Mouse (Mus musculus): ENCODE measurements around the gene Bcas1.

The Bcas1 gene

DNA sequence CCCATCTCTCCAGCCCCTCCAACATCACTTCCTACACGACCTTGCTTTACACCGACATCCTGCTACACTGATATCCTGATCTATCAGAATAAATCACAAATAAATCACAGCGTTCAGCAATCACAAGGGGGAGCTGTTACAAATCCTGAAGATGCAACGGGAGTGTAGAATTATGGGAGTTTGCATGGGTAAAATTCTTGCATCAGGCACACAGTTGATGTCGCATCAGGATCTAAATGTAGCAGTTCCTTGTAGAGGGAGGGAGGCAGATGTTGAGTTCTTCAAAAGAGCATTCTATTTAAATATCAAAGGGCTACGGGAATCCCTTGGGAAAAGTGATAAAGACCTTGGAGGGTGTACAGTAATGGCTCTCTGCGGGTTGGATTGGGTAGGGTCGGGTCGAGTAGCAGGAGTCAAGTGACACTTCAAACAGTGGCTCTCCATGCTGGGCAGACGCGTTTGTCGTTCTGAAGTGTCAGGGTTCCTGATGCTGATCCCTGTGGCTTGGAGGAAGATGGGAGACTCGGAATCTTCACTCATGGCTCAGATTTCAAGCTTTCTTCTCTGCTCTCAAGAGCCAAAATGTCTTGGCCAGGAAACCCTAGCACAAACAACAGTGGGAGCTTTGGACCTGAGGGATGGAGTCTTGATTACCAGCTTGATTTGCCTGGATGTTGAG is 16.0 kb downstream of the Bcas1 start:
- no peak for DNase-seq

DNA sequence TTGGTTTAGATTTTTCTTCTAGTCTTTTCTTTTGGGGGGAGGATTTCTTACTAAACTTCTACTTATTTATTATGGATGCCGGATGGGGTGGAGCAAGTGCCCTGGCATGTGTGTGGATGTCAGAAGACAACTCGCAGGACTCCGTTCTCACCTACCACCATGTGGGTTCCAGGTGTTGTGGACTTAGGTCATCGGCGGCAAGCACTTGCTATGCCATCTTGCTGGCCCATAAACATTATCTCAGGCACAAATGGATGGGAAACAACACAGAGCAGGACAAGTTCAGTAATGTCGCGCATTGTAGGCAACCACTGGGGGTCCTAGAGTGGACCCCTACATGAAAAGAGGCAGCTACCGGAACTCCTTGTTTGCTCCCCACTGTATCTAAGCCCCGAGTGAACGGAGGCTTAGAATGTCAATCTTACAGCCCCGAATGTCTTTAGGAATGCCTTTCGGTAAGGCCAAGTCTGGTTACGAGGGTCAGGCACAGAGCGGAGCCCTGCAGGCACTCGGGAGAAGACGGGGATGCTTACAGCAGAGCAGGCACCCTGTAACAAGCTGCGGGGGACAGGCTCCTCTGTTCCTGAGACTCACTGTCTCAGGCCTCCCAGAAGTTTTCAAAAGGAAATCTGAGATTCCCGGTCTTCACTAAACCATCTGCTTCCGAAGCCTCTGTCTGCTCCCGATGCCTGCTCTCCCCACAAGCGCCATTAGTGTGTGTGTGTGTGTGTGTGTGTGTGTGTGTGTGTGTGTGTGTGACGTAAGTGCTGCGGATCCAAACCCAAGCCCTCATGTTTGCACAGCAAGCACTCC is 16.8 kb downstream of the Bcas1 start:
- no peak for DNase-seq

DNA sequence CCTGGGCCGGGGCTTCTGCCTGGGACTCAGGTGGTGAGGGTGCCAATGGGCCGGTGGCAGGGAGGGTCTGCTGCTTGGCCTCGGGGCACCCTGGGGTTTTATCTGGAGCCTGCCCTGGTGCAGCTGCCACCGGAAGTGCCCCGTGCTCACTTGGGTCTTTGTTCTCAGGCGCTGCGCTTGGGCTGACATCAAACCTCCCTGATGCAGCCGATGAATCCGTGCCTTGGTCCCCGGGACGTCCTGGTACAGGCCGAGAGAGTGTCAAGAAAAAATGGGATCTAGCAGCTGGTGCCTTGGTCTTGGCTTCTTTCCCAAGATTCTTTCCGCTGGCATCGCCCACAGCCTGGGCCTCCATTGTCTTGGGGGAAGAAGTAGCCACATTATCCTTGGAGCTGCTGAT is 21.2 kb downstream of the Bcas1 start:
- DNase-seq, result peak; percentile 46

DNA sequence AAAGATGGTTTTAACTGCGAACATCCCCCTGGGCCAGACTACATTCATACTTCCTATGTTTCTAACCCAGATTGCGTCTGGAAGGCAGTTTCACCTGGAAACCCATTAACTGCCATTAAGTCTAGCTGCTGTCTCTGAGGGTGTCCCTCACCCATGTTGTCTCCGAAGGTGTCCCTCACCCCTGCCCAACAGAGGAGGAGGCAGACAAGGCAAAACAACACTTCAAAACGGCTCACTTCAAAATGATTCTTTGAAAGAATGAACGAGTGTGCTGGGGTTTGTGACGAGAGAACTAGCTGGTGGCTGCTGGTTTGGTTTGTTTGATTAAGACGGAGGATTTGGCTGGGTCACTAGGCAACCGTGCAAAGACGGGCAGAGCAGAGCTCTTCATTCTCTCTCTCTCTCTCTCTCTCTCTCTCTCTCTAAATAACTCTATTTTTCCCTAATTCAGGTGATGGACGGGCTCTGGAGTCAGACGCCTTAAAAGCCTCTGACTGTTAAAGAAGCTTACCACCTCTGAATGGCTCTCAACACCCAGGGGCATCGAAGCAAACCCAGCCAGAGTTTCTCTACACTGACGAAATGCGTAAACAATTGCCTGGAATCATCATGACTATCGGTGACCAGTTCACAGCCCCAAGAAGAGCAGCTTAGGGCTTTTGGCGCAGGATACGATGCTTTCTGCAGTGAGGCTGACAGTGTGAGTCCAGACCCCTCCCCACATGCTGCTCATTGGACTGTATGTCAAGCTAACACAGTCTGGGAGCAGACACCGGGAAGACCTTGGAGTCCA is 22.7 kb downstream of the Bcas1 start:
- no peak for DNase-seq

DNA sequence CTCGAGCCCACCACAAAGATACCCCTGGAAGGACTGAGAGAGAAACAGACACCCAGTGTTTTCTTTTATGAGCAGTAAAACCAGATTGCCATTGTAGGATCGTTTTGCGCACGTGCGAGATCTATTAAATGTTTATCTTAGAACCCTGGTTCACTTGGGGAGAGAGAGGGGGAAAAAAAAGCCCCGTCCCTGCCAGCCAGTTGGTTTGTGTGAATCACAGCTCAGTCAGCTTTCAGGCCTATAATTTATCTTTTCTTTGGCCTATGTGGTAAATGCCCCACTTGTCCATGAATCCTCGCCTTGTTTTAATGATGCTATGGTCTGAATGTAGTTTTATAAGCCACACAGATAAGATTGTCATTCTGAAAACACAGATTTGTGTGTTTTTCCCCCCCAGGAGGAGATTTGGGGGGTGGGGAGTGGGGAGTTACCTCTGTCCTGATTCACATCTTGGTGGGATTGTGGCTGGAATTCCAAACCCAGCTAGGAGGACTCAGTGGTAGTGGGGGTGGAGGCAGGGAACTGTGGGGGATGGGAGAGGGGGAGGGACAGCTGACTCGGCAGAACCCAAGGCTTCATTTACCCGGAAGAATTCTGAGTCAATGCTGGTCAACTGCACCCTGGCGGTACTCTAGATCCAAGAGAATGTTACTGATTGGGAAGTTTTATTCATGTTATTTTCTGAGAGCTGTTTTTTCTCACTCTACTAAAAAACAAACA is 23.8 kb downstream of the Bcas1 start:
- DNase-seq, result no peak

DNA sequence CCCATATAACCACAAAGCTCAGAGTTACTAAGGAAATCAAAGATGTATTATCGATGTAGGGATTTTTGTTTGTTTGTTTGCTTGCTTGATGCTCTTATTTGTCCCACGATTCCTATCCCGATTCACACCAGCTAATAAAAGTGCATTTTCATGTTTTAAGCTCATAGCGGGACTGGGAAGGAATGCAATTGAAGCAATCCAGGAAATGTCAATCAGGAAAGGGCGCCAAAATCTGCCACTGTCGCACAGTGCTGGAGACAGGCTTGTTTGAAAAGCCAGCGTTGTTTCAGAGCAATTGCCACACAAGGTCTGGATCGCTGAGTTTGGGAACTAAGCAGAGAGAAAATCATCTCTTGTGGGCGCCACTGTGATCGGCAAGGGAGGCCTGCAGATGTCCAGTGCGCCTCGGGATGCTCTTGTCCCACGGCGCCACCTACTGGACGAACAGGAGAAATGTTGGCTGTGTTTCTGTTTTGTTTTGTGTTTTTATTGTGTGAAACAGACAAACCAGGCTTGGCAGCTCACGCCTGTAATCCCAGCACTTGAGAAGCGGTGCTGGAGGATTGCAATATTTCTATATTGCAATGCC is 26.3 kb downstream of the Bcas1 start:
- peak; percentile 67 for DNase-seq

DNA sequence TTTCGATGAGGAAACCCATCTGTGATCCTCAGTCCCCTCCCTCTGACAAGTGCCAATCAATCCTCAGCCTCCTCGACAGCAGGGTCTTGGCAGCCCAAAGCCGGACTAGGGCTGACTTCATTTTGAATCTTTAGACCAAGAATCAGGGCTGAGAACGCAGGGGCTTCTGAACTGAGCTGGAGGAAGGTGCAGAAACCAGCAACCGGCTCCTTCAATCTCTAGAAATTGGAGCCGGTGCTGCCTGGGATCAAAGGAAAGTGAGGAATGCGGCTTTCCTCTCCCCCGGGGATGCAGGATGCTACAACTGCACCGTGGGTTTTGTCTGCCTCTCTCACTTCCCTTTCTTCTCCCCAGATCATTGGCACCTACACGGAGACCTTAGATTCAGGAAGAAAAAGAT is 27.0 kb downstream of the Bcas1 start:
- DNase-seq, result no peak

DNA sequence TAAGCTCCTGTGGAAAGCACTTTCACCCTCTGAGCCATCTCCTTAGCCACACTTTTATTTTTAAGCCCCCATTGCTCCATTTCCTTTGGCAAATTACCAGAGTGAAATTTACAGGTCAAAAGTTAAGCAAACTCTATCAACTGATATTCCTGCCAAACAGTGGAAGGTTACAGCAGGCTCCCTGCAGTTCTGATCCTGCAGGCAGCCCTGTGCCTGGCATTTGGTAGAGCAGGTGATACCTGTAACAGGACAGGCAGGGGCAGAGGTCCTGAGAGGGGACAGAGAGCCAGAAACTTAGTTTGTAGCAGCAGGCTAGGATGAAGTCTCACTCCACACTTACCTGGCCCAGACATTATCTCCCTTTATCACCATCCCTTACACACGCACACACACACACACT is 35.7 kb downstream of the Bcas1 start:
- DNase-seq, result no peak

DNA sequence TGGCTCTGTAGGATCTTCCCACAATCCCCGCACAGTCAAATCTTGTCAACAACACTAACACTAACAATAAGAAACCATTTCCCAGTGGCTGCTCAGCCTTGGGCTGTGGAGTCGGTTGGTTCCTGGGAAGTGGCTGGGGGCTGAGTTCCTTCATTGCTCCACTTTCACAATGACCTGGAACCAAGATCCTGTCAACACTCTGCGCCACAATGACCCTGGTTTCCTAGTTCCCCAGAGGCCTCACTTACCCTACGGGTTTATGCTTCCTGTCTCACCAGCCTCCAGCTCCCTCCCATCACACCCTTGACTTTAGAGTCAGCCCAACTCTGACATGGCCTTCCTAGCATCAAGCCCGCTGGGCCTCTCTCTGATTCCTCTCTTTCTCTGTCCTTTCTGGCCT is 39.3 kb downstream of the Bcas1 start:
- DNase-seq, result no peak

DNA sequence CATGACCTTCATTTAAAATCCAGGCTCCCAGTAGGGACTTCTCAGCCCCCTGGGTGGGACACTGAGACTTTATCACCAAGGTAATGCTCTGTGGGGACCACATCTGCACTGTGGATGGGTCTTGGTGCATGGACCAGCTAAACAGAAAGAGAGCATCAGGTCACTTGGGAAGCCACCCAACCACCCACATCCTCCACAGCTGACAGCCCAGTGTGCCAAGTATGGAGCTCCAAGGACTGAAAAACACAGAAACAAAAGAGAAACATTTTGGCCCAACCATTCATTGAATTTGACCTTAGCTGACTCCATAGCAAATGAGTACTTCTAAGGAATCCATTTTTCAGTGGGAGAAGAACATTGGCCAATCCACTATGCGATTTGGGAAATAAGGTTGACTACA is 42.1 kb downstream of the Bcas1 start:
- DNase-seq, result no peak

DNA sequence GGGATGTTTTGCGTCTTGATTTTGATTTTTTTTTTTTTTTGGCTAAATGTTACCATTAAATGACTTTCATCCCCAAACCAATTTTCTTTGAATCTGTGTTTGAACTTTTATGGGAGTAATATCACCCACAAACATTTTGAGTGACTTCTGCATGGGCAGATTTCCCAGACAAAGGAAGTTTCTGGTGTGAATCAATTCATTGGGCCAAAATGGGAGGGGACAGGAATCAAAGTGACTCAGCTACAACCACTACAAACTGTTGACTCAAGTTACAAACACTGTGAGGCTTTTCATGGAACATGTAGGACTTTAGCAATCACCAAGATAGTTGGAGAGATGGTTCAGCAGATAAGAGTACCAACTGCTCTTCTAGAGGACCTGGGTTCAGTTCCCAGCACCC is 42.9 kb downstream of the Bcas1 start:
- no peak for DNase-seq

DNA sequence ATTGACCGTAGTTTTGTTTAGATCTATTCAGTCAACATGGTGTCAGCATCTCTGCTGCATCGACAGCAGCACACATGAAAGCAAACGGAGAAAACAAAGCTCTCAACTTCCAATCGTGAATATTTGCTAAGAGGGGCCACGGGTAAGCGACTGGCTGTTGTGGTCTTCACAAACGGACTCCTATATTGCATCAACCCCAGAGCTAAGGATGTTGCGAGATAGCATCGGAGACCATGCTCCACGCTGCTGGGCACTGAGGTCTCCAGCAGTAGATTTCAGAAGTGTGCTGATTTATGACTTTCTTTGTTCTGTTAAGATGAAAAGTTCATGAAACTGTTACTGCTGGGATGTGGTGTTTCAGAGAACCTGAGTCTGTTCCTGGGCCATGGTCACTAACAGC is 54.3 kb downstream of the Bcas1 start:
- DNase-seq, result no peak

DNA sequence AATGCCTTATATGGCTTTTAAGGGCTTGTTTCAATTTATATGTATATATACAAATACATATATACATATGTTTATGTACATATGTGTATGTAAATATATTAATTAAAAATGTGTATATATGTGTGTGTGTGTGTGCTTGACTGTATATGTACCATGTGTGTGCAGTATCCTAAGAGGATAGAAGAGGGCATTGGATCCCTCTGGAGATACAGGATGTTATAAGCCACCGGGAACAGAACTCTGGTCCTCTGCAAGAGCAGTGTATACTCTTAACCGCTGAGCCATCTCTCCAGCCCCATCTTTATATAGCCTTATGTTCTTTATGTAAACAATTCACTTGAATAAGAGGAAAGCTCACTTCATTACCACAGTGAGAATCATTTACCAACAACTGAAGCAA is 62.0 kb downstream of the Bcas1 start:
- DNase-seq, result no peak

DNA sequence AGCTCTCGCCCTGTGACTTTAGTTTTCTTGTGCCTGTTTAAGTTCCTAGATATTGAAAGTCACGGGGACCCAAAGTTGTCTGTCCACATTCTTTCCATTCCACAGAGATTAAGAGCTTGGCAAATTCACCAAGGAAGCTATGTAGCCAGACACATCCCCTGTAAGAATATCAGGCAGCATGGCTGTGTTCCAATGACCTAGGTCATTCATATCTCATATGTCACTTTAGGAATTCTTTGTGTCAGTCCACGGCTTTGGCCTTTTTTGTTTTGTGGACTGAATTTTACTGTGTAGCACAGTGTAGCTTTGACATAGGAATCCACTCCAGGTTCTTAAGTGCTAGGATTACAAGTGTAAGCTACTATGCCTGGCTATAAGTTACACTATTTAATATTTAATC is 62.4 kb downstream of the Bcas1 start:
- no peak for DNase-seq

DNA sequence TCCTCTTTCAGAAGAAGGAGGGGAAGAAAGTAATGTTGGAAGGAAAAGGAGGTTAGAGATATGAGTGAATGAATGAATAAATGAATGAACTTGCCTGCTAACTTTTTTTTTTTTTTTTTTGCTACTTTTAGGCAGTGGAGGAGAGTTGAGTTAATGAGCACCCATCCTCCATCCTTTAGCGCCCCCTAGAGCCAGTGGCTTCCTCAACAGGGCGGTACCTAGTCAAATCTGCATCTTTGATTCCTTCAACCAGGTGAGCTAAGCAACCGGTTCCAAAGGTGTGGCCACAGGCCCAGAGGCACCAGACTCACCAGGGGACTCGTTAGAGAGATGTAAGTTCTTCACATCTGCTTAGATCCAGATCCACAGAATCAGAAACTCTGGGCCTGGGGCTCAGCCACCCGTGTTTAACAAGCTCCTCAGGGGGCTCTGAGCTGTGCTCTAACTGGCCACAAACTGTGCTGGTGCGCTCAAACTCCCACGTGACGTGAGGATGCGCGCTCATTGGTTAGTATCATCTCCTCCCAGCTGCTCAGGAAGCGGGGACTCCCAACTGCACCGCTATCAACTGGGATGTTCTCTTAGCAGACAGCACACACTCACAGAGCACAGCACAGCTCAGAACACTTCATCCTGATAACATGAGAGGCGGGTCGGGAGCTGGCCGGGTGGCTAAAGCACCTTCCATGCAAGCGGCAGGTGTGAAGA is 70.8 kb downstream of the Bcas1 start:
- DNase-seq, result no peak

DNA sequence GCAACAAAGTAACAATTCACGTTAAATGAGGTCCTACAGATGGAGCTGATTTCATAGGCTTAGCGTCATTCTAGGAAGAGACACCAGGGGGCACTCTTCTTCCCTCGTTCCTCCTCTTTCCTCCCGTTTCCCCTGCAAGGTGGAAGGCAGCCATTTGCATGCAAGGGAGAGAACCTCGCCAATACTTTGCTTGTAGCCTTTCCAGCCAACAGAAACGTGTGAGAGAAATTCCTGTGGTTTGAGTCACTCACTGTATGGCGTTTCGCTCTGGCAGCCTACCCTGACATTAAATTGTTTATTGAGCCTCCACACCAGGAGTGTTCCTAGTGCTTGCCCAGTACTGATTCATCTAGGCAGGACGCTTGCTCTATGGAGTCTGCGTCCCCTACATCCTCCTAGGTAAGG is 72.7 kb downstream of the Bcas1 start:
- DNase-seq, result peak; percentile 77

DNA sequence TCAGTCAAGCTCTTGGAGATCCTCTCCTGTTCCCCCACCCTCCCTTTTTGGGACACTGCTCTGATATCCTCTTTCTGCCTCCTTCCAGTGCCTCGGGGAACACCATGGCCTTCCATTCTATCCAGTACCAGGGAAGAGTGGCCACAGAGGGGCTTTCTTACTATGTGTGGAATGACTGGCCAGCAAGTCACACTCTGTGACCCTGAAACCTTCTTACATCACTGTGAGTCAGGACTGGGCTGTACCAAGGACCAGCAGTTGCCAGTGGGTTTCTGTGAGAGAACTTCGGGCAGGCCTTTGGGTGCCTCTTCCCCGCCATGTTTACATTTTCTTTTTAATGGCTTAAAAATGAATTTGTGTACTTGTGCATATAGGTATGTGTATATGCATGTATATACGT is 75.4 kb downstream of the Bcas1 start:
- DNase-seq, result no peak

DNA sequence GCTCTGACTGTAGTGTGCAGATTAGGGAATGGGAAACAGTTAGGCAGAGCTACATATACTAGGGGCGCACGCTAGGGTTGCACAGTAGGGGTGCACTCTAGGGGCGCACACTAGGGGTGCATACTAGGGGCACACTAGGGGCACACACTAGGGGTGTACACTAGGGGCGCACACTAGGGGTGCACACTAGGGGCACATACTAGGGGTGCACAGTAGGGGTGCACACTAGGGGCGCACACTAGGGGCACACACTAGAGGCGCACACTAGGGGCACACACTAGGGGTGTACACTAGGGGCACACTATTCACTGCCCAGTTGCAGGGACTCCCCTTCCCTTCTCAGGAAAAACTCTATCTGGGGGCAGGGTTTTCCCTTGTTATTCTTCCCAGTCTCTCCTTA is 75.8 kb downstream of the Bcas1 start:
- no peak for DNase-seq

DNA sequence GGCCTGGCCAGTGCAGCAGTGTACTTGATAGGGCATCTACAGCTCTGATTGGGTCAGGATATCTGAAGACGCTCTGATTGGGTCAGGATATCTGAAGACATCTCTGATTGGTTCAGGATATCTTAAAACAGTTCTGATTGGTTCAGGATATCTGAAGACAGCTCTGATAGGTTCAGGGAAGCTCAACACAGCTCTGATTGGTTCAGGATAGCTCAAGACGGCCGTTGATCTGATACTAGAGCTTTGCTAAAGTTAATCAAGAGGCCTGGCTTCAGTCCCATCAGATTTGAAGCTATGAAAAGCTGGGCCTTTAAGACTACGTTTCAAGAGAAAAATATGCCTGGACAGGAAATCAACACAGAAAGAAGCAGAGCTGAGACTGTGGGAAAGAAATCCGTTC is 77.9 kb downstream of the Bcas1 start:
- no peak for DNase-seq

DNA sequence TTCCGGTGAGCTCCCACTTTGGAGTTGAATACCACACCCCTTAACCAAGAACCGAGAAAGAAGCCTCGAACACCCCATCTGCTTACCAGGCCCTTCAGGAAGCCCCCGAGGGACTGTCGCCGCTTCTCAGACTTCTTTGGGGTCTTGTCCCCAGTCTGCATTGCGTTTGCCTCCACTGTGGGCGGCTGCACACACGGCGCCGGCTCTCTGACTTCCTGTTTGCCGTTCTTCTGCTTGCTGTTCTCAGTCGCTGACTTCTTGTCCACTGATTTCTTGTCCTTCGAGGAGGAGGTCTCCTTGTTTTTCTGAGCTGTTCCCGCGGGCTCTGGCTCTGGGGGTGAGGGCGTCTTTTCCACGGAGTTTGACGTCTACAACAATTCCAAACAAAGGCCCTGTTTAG is 78.5 kb downstream of the Bcas1 start:
- DNase-seq, result no peak

DNA sequence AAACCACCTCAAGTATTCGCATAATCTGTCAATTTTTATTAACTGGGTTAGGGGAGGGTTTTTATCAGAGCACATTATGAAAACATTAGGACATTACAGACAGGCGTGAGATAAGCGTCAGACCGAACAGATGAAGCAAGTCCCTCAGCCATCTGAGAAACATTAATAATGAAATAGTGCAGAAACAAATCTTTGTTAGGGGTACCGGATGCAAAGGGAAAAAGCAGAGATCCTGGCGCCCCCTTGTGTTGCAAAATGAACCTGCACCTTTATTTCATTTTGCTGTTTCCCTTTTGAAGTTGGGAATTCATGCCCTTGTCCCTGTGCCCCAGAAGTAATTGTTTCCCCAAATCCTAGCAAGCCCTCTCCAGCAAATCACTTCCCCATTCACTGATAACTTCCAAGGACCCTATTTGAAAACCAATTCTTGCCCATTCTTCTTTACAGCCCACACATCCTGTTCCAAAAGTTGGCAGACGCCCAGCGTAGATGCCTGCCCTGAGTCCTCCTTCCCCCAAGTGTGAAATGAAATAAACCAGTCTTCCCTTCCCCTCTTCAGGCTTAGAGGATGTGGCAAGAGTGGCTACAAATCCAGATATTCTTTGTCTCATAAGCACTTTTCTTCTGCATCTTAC is 80.4 kb downstream of the Bcas1 start:
- DNase-seq, result no peak

DNA sequence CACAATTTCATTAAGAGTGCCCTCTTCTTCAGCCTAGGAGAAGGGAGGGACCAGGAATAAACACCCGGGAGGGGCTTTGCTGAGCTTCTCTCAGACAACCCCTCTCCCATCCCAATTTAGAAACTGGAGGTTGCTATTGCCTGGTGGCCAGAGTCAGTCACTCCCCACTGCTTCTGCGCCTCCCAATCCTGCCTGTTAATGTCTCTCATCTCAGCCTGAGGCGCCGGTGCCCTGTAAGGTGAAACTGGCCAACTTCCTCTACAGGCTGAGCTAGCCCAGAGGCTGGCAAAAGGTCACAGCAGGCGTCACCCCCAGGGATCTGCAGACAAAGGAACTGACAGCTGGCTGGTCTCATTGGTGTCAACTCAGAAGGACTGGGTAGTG is 82.2 kb downstream of the Bcas1 start:
- no peak for DNase-seq
